Mouse (Mus musculus): Measurements from ENCODE around the gene Prps1l3.

Gene Prps1l3

DNA sequence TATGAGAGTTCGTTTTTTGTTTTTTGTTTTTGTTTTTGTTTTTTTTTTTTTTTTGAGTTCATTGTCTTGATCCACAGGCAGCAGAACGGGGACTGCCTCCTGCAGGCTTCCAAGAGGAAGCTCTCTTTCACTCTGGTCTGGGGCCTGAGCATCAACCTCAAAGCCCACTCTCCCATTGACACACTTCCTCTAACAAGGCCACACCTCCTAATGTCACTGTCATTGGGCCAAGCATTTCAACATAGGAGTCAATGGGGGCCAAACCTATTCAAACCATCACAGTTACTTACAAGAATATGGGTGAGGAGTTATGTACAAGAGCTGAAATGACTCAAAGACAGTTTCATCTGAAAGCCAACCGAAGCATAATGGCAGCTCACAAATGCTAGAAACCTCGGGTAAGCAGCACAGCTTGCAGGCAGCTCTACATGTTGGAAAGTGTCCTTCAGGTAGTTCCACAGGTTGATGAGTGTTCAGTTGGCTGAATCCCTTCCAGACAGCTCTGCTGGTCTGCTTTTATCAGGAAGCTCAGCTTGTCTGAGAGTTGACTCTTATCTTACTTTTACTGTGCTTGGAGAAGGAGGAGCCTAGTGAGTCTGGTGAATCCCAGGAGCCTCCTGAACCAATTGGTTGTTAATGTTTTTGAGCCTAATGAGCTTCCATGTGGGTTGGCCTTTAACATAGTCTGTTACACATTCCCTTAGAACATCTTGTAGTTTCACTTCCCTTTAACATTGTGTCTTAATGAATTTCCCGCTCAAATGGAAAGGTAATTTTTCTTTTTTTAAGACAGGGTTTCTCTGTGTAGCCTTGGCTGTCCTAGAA is 13.7 kb downstream of the Prps1l3 start:
- DNase-seq (ENCODE audit: low read depth, low spot score) = no peak

DNA sequence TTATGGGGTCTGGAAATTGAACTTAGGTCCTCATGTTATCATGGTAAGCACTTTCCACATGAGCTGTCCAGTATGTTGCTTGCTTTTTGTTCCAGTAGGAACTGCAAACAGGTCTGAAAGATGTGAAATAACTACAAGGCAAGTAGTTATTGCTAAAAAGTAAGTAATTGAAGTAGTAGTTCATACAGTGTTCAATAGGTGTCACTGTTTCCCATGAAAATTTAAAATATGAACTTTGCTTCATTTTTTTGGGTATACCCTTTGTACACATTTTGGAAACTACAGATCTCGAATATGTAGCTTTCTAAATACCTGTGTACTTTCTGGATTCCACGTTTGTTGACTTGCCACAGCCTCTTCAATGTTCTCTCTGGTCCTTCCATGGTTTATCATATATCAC is 28.4 kb downstream of the Prps1l3 start:
- no peak for DNase-seq (ENCODE audit: low read depth, low spot score)

DNA sequence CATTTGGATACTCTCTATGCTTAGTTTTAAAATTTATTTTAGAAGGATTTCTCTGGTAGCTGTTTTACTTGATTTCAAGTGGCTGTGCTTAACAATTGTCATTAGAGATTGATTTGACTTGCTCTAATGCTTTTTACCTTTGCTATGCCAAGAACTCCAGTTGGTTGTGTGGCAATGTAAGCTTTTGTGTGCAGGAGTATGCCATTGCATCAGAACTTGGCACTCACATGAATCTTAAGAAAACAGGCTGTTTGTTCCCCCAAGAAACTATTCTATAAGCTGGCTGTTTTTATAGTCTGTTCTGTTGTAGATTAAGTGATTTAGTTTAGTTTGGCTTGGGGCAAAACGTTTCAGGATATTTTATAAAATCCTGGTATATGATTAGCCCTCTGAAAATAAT is 45.2 kb downstream of the Prps1l3 start:
- DNase-seq (ENCODE audit: low read depth, low spot score) = no peak

DNA sequence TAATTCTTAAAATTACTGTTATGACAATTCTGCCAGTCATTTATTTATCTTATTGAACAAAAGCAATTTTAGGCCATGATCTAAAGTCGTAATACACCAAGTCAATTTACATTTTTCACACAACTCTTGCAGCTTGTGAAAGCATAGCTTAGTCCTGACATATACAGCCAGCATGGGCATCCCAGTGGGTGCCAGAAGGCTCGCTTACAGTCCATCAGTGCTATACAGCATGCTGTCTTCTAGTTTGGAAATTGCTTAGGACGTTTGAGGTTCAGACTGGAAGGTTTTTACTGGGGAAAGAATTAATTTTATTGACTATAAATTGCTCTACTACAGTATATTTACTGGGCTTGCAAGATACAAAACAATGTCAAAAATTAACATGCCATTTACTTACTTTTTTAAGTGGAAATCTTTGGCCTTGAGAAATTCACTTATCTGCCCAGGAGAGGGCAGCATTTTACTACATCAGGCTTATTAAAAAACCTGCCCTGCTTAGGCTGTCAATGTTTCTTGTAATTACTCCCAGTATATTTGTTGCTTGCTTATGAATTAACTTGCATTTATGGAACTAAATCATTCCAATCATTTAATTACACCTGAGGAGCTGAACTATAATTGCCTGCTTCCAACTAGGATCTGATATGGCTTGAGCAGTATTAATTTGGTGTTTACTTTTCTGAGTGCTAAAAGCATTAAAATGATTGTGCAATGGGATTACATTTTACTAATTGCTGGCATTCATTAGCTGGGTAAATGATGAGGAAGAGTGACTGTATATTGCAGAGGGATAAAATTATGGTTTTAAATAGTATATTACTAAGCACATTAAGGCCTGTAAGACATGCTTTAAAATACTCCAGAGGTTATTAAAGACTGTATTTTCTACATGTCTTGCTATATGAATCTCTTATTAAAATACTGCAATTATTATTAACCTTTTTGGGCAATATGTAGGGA is 51.2 kb downstream of the Prps1l3 start:
- peak; percentile 10 for DNase-seq (ENCODE audit: low read depth, low spot score)

DNA sequence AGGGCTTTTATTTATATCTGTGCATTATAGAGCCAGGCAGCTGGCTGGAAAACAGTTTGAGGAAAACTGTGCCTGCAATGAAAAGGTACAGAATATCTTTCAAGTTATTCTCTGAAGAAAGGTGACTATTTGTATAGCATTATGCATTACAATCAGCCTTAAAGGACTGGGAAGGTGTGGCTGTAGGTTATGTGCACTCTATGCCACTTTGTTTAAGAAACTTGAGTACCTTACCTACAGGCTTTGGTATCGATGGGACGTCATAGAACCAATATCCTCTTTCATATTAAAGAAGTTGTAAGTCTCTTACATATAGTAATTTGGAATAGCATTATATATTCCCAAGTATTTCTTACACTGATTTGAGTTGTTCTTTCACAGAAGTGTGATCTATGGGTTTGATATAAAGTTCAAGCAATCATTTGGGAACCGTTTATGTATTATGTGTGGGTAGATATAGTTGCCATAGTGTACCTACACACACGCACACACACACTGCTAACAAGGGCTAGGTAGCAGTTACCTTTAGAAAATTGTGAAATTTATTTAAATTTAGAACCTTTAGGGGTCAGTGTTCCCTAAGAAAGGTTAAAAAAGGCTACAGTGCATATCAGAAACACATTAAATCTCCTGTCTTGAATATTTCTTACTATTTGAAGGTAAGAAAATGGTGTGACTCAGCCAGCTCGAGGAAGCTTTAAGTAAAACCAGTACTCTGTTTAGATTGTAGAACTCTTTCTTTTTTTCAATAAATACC is 55.3 kb downstream of the Prps1l3 start:
- no peak for DNase-seq (ENCODE audit: low read depth, low spot score)

Measured in skeletal muscle tissue, adult 2 months (tissue).